Mouse (Mus musculus): Measurements from ENCODE around the gene Nyap1.

Nyap1 gene

GRCm38 (mm10) chr5:137741023-137741931 is at the start of gene Nyap1:
TSS of gene Nyap1 (minus strand) at chr5:137741607.
- CTCF ChIA-PET = interaction anchor here in 3 of 4 experiments (0.5 to 1.6 kb wide), 17 partner anchors 8 to 130 kb away, joined by 3 to 6 read pairs (median 3); no protein-coding TSS in a partner anchor
- POLR2A ChIA-PET = interaction anchor here in 2 of 4 experiments (0.5 to 1.9 kb wide), 17 partner anchors 9 to 434 kb away, joined by 3 to 17 read pairs (median 4); partner anchors contain the start of gene Srrt (in 1 of the 2)

DNA sequence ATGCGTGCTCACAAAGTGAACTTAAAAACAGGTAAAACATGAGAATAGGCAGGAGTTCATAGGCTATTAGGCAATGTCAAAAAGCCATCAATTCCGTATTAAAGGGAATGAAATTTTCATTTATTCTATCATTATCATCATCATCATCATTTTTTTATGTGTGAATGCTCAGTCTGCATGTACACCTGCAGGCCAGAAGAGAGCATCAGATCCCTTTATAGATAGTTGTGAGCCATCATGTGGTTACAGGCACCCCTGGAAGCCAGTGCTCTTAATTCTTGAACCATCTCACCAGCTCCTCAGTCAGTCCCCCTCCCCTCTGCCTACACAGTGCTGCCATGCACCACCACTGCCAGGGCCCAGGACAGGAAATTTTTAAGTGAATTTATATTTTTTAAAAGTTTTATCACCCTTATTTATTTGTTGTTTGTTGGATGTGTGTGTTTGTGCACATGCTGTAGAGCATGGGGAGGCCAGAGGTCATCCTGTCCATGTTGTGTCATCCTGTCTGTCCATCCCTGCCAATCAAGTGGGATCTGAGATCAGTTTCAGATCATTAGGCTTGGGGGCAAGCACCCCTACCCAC is 47.6 kb upstream of the Nyap1 start:
- POLR2A ChIA-PET = no interaction called here
- CTCF ChIA-PET = no interaction called here

DNA sequence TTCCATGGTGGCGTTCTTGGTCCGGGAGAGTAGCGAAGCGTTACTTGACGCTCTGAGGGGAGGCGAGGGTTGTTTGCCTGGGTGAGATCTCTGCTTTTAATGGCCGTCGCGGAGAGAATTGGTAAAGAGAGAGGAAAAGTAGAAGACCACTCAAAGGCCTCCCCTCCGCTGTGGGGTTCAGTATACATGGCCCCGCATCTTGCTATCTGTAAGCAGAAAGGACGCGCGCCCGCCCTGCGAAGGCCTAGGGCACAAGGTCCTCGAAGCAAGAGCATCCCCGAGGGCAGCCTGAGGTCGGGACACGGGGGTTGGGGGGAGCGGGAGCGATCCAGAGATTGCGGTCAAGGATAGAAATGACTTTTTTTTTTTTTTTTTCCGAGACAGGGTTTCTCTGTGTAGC is 46.8 kb upstream of the Nyap1 start:
- POLR2A ChIA-PET = interaction anchor here in 1 of 4 experiments (2.9 to 3.4 kb wide), 2 partner anchors 11 to 286 kb away, joined by 22 to 52 read pairs; partner anchors contain the start of genes Pop7 and Ppp1r35
- CTCF ChIA-PET = no interaction called here

- POLR2A ChIA-PET = interaction anchor here (0.5 to 4.6 kb wide), 12 partner anchors 9 to 1852 kb away, joined by 3 to 52 read pairs (median 5); partner anchors contain the start of genes Agfg2 (in 1 of the 4), Fbxo24 (in 1 of the 4), Gm20605 (in 1 of the 4) and Lrch4 (in 1 of the 4)
- CTCF ChIA-PET = interaction anchor here in 1 of 4 experiments (0.6 to 0.8 kb wide), 2 partner anchors 128 to 343 kb away, joined by 3 to 4 read pairs; no protein-coding TSS in a partner anchor
Measured at GRCm38 (mm10) chr5:137787151-137787928, 45.9 kb upstream of the Nyap1 start, which contains the start of the genes Mepce and Zcwpw1. TSS of gene Mepce (minus strand) at chr5:137787655. TSS of gene Zcwpw1 (plus strand) at chr5:137787798.

DNA sequence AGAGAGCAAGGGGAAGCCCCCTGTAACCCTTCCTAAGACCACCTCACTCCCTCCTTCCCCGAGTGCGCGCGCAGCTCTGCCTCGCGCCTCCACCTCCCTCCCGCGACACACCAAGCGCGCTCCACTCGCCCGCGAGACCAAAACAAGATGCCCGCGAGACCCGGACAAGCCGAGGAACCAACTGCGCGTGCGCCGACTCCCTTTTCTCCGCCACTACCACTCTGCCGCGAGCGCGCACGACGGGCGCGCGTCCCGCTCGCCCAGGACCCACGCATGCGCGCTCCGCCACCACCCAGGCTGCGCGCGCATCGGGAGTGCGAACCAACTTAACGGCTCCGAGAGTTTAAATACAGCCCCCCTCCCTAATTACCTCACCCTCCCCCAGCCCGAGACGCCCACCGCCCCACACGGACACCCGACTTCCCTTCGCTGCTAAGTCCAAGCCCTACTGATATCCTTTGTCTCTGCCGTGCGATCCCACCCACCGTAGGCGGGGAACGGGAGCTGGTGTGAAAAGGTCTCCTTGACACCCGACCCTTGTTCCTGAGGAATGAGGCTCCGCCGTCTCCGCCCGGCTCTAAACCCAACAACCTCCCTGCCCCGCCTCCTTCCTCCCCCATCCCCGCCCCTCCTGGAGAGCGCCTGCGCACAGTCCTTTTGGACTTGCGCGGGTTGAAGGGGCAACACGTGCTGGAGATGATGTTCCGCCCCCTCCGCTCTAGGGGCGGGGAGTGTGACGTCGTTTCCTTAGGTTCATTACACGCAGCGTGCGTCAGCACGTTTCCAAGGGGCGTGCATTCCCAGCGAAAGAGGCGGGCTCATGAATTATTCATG is 44.9 kb upstream of the Nyap1 start:
- POLR2A ChIA-PET = interaction anchor here (0.5 to 4.6 kb wide), 44 partner anchors 9 to 1851 kb away, joined by 3 to 52 read pairs (median 3); partner anchors contain the start of genes Pop7 (in 2 of the 4), Zkscan1 (in 2 of the 4), Agfg2 (in 1 of the 4) and Ephb4 (in 1 of the 4)
- CTCF ChIA-PET = interaction anchor here in 2 of 4 experiments (0.6 to 1.9 kb wide), 5 partner anchors 16 to 430 kb away, joined by 3 to 6 read pairs (median 3); no protein-coding TSS in a partner anchor

GRCm38 (mm10) chr5:137785164-137786031 is 44.0 kb upstream of the Nyap1 start:
- ChIA-PET POLR2A (interaction anchor here in 3 of 4 experiments (0.6 to 4.6 kb wide), 26 partner anchors 8 to 448 kb away, joined by 3 to 52 read pairs (median 4); partner anchors contain the start of genes Fbxo24 (in 2 of the 3), Lrch4 (in 2 of the 3), Pop7 (in 2 of the 3) and Zkscan1 (in 2 of the 3)), CTCF (interaction anchor here in 1 of 4 experiments (1.9 kb wide), 1 partner anchor 15 kb away, joined by 6 read pairs; no protein-coding TSS in a partner anchor)

GRCm38 (mm10) chr5:137784546-137784945 is 43.1 kb upstream of the Nyap1 start:
- ChIA-PET POLR2A (interaction anchor here in 1 of 4 experiments (1.2 to 4.6 kb wide), 4 partner anchors 10 to 300 kb away, joined by 3 to 44 read pairs (median 4); partner anchors contain the start of genes Fbxo24, Lrch4, Nyap1 and Zkscan1), CTCF (interaction anchor here in 3 of 4 experiments (0.5 to 0.7 kb wide), 3 partner anchors 29 to 184 kb away, joined by 3 to 4 read pairs (median 3); no protein-coding TSS in a partner anchor)

DNA sequence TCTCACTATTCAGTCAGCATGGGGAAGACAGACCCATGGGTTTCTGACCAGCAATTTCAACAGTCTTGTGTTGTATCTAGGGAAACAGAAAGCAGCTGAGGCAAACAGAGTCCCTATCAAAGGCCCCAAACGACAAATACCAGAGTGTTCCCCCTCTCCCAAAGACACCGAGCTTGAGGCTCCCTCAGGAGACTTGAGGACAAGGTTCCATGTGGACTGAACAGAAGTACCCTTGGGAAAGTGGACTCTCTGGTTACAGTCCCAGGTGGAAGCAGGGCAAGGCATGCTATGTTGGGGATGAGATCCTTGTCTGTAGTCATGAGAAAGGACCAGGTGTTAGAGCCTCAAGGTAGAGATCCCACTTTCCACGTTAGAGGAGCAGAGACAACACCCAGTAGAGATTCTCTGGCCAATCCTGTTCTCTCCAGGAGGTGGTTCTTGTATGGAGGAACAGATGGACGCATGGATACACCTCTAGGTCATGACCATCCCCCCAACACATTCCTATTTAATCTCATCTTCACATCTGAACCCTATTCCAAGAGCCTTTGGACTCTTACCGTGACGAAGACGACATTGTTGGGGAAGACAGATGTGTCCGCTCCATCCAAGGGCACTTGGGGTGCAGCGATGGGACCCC is 42.6 kb upstream of the Nyap1 start:
- POLR2A ChIA-PET = interaction anchor here in 2 of 4 experiments (0.7 to 4.6 kb wide), 4 partner anchors 9 to 156 kb away, joined by 3 to 44 read pairs (median 4); partner anchors contain the start of genes Fbxo24 (in 1 of the 2), Lrch4 (in 1 of the 2) and Nyap1 (in 1 of the 2)
- CTCF ChIA-PET = interaction anchor here in 3 of 4 experiments (0.5 to 0.7 kb wide), 4 partner anchors 29 to 623 kb away, joined by 3 to 4 read pairs (median 3); no protein-coding TSS in a partner anchor

GRCm38 (mm10) chr5:137782776-137783522 is 41.5 kb upstream of the Nyap1 start:
- CTCF ChIA-PET = interaction anchor here in 1 of 4 experiments (0.5 to 1.6 kb wide), 4 partner anchors 23 to 721 kb away, joined by 3 to 5 read pairs (median 3); no protein-coding TSS in a partner anchor
- POLR2A ChIA-PET = interaction anchor here in 1 of 4 experiments (1.0 to 4.6 kb wide), 3 partner anchors 8 to 387 kb away, joined by 3 to 44 read pairs (median 3); no protein-coding TSS in a partner anchor

DNA sequence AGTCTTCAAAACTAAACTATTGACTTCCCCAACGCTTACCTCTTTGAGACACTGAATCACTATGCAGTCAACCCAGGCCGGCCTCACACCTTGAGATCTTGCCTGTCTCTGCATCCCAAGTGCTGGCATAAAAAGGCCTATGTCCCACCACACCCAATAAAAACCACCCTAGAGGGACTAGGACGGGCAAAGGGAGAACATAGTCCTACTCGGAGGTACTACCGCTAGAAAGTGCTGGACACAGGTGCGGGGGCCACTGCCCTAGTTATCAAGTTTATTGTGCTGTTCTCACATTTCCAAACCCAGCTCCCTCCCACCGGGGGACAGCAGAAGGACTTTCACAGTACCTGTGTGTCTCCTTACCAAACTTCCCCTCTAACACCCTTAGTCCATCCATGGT is 40.3 kb upstream of the Nyap1 start:
- CTCF ChIA-PET = interaction anchor here in 1 of 4 experiments (1.6 kb wide), 1 partner anchor 21 kb away, joined by 5 read pairs; no protein-coding TSS in a partner anchor

GRCm38 (mm10) chr5:137779053-137779933 is 37.9 kb upstream of the Nyap1 start:
- POLR2A ChIA-PET = interaction anchor here (0.5 to 4.0 kb wide), 22 partner anchors 7 to 707 kb away, joined by 3 to 52 read pairs (median 3); partner anchors contain the start of genes Agfg2 (in 1 of the 4), Mepce (in 1 of the 4), Pop7 (in 1 of the 4) and Serpine1 (in 1 of the 4)
- CTCF ChIA-PET = interaction anchor here in 3 of 4 experiments (0.5 to 1.2 kb wide), 9 partner anchors 13 to 420 kb away, joined by 3 to 5 read pairs (median 3); partner anchors contain the start of genes Nyap1 (in 1 of the 3) and Sap25 (in 1 of the 3)

More for the DNA sequence above, 40.3 kb upstream of the Nyap1 start:
- POLR2A ChIA-PET = interaction anchor here in 1 of 4 experiments (0.8 to 1.3 kb wide), 3 partner anchors 8 to 260 kb away, joined by 3 read pairs; no protein-coding TSS in a partner anchor

GRCm38 (mm10) chr5:137778635-137779034 is 37.2 kb upstream of the Nyap1 start, which contains the start of gene Ppp1r35:
TSS of gene Ppp1r35 (plus strand) at chr5:137778849.
- ChIA-PET POLR2A (interaction anchor here (0.5 to 4.0 kb wide), 21 partner anchors 8 to 707 kb away, joined by 3 to 52 read pairs (median 3); partner anchors contain the start of genes Agfg2 (in 1 of the 4), Mepce (in 1 of the 4), Pop7 (in 1 of the 4) and Serpine1 (in 1 of the 4)), CTCF (interaction anchor here in 3 of 4 experiments (0.5 to 1.2 kb wide), 8 partner anchors 12 to 137 kb away, joined by 3 to 5 read pairs (median 3); partner anchors contain the start of genes Nyap1 (in 1 of the 3) and Sap25 (in 1 of the 3))
